Mouse (Mus musculus) bone marrow, adult 2 months (tissue): Measurements from ENCODE around the gene Setdb1. TPM values are rescaled to one million over a fixed set of nuclear protein-coding genes. Genes with fewer than 3 reads are reported as not detected.

Experiments
- H3K27ac ChIP-seq: fragments of 200-500 bp; 2 replicates; pipeline ENCODE4 v1.5.1; 2012; ENCODE audit warnings: low read depth, mild to moderate bottlenecking, control low read depth, inconsistent platforms, low read length; ENCODE audit not compliant: control insufficient read depth, poor library complexity, insufficient read depth
- H3K4me1 ChIP-seq: fragments of 200-500 bp; 2 replicates; pipeline ENCODE4 v1.6.1; 2011; ENCODE audit warnings: low read length; ENCODE audit not compliant: control insufficient read depth, insufficient read depth
- H3K4me3 ChIP-seq: fragments of 200-500 bp; replicated peaks from 2 replicates; pipeline ENCODE3; 2011; ENCODE audit warnings: mild to moderate bottlenecking, low read depth, low read length, control low read depth; ENCODE audit not compliant: control insufficient read depth
- CTCF ChIP-seq: fragments of 200-500 bp; IDR thresholded peaks from 2 replicates; pipeline ENCODE4 v1.5.1; 2011; ENCODE audit warnings: low read length, control low read depth; ENCODE audit not compliant: control insufficient read depth, insufficient read depth
- POLR2A ChIP-seq: fragments of 200-500 bp; IDR thresholded peaks from 2 replicates; pipeline ENCODE4 v1.6.1; 2011; ENCODE audit warnings: low read depth, mild to moderate bottlenecking, control low read depth, low read length, borderline replicate concordance; ENCODE audit not compliant: control insufficient read depth
- WGBS: fragments of 180-500 bp; shearing (Covaris S2); methylation state at CpG from one replicate; pipeline ENCODE4 v1.1.7; 2018; 5-methylcytosine and 5-hydroxymethylcytosine counted together
- polyA plus RNA-seq: library from polyadenylated mRNA; stranded (reverse); fragments of >200 nt; gene quantifications from 2 replicates; pipeline ENCODE4 v1.2.4, GENCODE M21; 2011; ENCODE audit warnings: low replicate concordance; ENCODE audit not compliant: missing spikeins, insufficient read depth, insufficient read length

The Setdb1 gene
- polyA plus RNA-seq, 1 experiment, result 27.0 TPM

- H3K4me3 ChIP-seq, result no peak overlapping the region
- H3K27ac ChIP-seq, result no peak overlapping the region
- TF ChIP-seq CTCF (no peak), POLR2A (no peak)
- 74% methylated on average over 6 of the region's 6 CpGs for WGBS
- H3K4me1 ChIP-seq, result peaks cover 2% of the 10 kb centered on the region; the same call in 1 of the 2 replicates
Observed at GRCm38 (mm10) chr3:95324454-95325144, 32.4 kb downstream of the Setdb1 start.

GRCm38 (mm10) chr3:95323429-95323828, 33.6 kb downstream of the Setdb1 start:
- WGBS, result 47% methylated on average over 3 of the region's 3 CpGs
- no peak for TF ChIP-seq CTCF
- no peak for TF ChIP-seq POLR2A
- H3K4me3 ChIP-seq, result no peak overlapping the region
- H3K27ac ChIP-seq, result no peak overlapping the region; the same call in 1 of the 2 replicates
- H3K4me1 ChIP-seq, result peaks cover 6% of the 10 kb centered on the region; the same call in 1 of the 2 replicates

GRCm38 (mm10) chr3:95319701-95320625, 37.0 kb downstream of the Setdb1 start:
- Histone ChIP-seq H3K4me3 (no peak overlapping the region), H3K4me1 (peaks cover 9% of the 10 kb centered on the region; the same call in 1 of the 2 replicates), H3K27ac (no peak overlapping the region)
- TF ChIP-seq CTCF (no peak), POLR2A (no peak)
- WGBS, result 84% methylated on average over 12 of the region's 12 CpGs

GRCm38 (mm10) chr3:95319110-95319509, 37.9 kb downstream of the Setdb1 start:
- Histone ChIP-seq H3K4me1 (peaks cover 7% of the 10 kb centered on the region; the same call in 1 of the 2 replicates), H3K4me3 (no peak overlapping the region), H3K27ac (no peak overlapping the region)
- WGBS, result 28% methylated on average over 2 of the region's 2 CpGs
- TF ChIP-seq CTCF (no peak), POLR2A (no peak)

- TF ChIP-seq POLR2A (no peak), CTCF (no peak)
- Histone ChIP-seq H3K27ac (no peak overlapping the region), H3K4me3 (no peak overlapping the region), H3K4me1 (peaks cover 7% of the 10 kb centered on the region; the same call in 1 of the 2 replicates)
- 45% methylated on average over 6 of the region's 6 CpGs for WGBS
Observed at GRCm38 (mm10) chr3:95318548-95318947, 38.5 kb downstream of the Setdb1 start.

GRCm38 (mm10) chr3:95317414-95318080, 39.5 kb downstream of the Setdb1 start:
- TF ChIP-seq CTCF, result peak; percentile 87
- TF ChIP-seq POLR2A, result no peak
- WGBS, result 33% methylated on average over 12 of the region's 12 CpGs
- Histone ChIP-seq H3K4me3 (no peak overlapping the region), H3K4me1 (peaks cover 10% of the 10 kb centered on the region; the same call in 1 of the 2 replicates), H3K27ac (no peak overlapping the region)

GRCm38 (mm10) chr3:95315844-95316550, 41.0 kb downstream of the Setdb1 start:
- peaks cover 12% of the 10 kb centered on the region; the same call in 1 of the 2 replicates for H3K4me1 ChIP-seq
- WGBS, result 6% methylated on average over 9 of the region's 9 CpGs
- H3K27ac ChIP-seq, result peak overlapping the region; percentile 96
- TF ChIP-seq POLR2A, result no peak
- no peak for TF ChIP-seq CTCF
- H3K4me3 ChIP-seq, result peak overlapping the region; percentile 90
